Comparison of ENCODE assay signal across 8 mouse cellular contexts in genomic region chr9:44288076-44288958, GRCm38 (mm10). TPM values are rescaled to one million over a fixed set of nuclear protein-coding genes. Genes with fewer than 3 reads are reported as not detected.
DNase-seq lines count a peak whose midpoint lies in the region; ATAC-seq and TF ChIP-seq lines count a peak whose summit lies in the region.

Abcg4 (minus strand) TSS chr9:44288615.

- H3K9me3 ChIP-seq in heart, embryonic 14.5 days (ENCODE audit: control insufficient read depth, low read length) = no peaks in the 10 kb centered on the region

- H3K4me2 ChIP-seq in heart, embryonic 14.5 days (ENCODE audit: low read length) = peak within 1 kb of the TSS; percentile 97

- H3K4me1 ChIP-seq in cortical plate, adult 2 months (ENCODE audit: control insufficient read depth, insufficient read depth, low read length) = peaks cover 4% of the 10 kb centered on the region; the same call in 1 of the 2 replicates
- peaks cover 10 to 20% of the 10 kb centered on the region in 2 experiments for H3K4me1 ChIP-seq in heart, embryonic 14.5 days (ENCODE audit: control insufficient read depth in 2 of 2, insufficient read depth in 2 of 2, low read length in 2 of 2)
- peaks cover 15% of the 10 kb centered on the region for H3K4me1 ChIP-seq in spleen, adult 2 months (ENCODE audit: control insufficient read depth, insufficient read depth, insufficient read length)

- H3K36me3 ChIP-seq in heart, embryonic 14.5 days (ENCODE audit: control insufficient read depth, insufficient read depth, low read length) = peaks cover 29% of the 10 kb centered on the region
- H3K36me3 ChIP-seq in spleen, adult 2 months (ENCODE audit: control insufficient read depth, insufficient read depth, low read length) = peaks cover 5% of the 10 kb centered on the region; the same call in 1 of the 2 replicates

- peak within 1 kb of the TSS; percentile 73 for H3K9ac ChIP-seq in heart, embryonic 14.5 days (ENCODE audit: low read length)

- peak in 1 of 2 experiments; percentile 64 for DNase-seq in layer of hippocampus, postnatal 14 days (ENCODE audit: low spot score in 2 of 2)
- no peak for DNase-seq in spleen, adult 2 months (ENCODE audit: low read depth in 1 of 2, low spot score in 2 of 2)
- DNase-seq in urinary bladder, postnatal 4 days (ENCODE audit: low spot score in 2 of 2) = no peak

- peak within 1 kb of the TSS; percentile 87 for H3K4me3 ChIP-seq in cortical plate, adult 2 months (ENCODE audit: insufficient read depth, low read length)
- peak within 1 kb of the TSS; percentile 53 to 66 for H3K4me3 ChIP-seq in heart, embryonic 14.5 days (ENCODE audit: control insufficient read depth in 1 of 2, insufficient read depth in 1 of 2, low read depth in 1 of 2, low read length in 2 of 2)
- H3K4me3 ChIP-seq in spleen, adult 2 months (ENCODE audit: extremely low read depth, insufficient read depth, insufficient read length) = peak within 1 kb of the TSS; percentile 54

- H3K27ac ChIP-seq in cortical plate, adult 2 months (ENCODE audit: insufficient read depth, low read length) = peak within 1 kb of the TSS; percentile 13
- no peak within 1 kb of the TSS for H3K27ac ChIP-seq in heart, embryonic 14.5 days (replicated peaks in 1 of 2; ENCODE audit: control insufficient read depth in 1 of 2, insufficient read depth in 1 of 2, low read depth in 2 of 2, low read length in 2 of 2)
- peak within 1 kb of the TSS; percentile 47; the same call in 1 of the 2 replicates for H3K27ac ChIP-seq in spleen, adult 2 months (ENCODE audit: insufficient read depth, low read length)

- peaks cover 17% of the 10 kb centered on the region for H3K27me3 ChIP-seq in heart, embryonic 14.5 days (ENCODE audit: control insufficient read depth, insufficient read depth, low read length)
- peaks cover 23% of the 10 kb centered on the region for H3K27me3 ChIP-seq in spleen, adult 2 months (ENCODE audit: control insufficient read depth, insufficient read depth, low read length)

- no peak for TF ChIP-seq CTCF in cortical plate, adult 2 months (IDR thresholded peaks at IDR 0.05; ENCODE audit: extremely low read depth, insufficient read depth, low read length)
- TF ChIP-seq CTCF in spleen, adult 2 months (IDR thresholded peaks at IDR 0.05; ENCODE audit: extremely low read depth, insufficient read depth, insufficient read length, insufficient replicate concordance) = no peak

- peak; percentile 26; the same call in 1 of the 2 replicates for TF ChIP-seq POLR2A in cortical plate, adult 2 months (IDR thresholded peaks at IDR 0.05; ENCODE audit: extremely low read depth, insufficient read depth, low read length)
- no peak for TF ChIP-seq POLR2A in spleen, adult 2 months (IDR thresholded peaks at IDR 0.05; ENCODE audit: low read depth, low read length)

- ATAC-seq in CD4-positive, CD25-positive, alpha-beta regulatory T cell, adult 4 months = peak; percentile 26
- ATAC-seq in activated CD4-positive, CD25-positive, alpha-beta regulatory T cell, adult 4 months = peak; percentile 23
- ATAC-seq in heart, embryonic 14.5 days (ENCODE audit: insufficient number of reproducible peaks, insufficient read depth, low FRiP score, low read depth) = peak; percentile 45; the same call in 1 of the 2 replicates
- peak; percentile 78 for ATAC-seq in megakaryocyte progenitor cell, adult 5-6 weeks (replicated peaks; ENCODE audit: poor library complexity)

- 1% methylated on average over 38 of the region's 38 CpGs for WGBS in heart, embryonic 14.5 days
- WGBS in spleen, adult 2 months = 5% methylated on average over 38 of the region's 38 CpGs

RNA-seq across cellular contexts. Expression of gene Abcg4, which starts in this region (rescaled TPM):
- not detected for polyA plus RNA-seq in CD4-positive, CD25-positive, alpha-beta regulatory T cell, adult 4 months (2017; shearing (Covaris generic))
- polyA plus RNA-seq in activated CD4-positive, CD25-positive, alpha-beta regulatory T cell, adult 4 months (2017; shearing (Covaris generic)) = not detected
- polyA plus RNA-seq in cortical plate, adult 2 months (2012; rRNA removed) = 86.3 and 91.1 TPM in 2 replicates
- 1.3 and 2.7 TPM in 2 replicates for polyA plus RNA-seq in heart, embryonic 14.5 days (2014; fragmentation: Nextera tagmentation; extraction: Ambion mirVana)
- total RNA-seq in layer of hippocampus, postnatal 14 days (2021) = 10 to 100 TPM; 69.3 to 75.8 TPM
- 3.9 and 7.4 TPM in 2 replicates for total RNA-seq in megakaryocyte progenitor cell, adult 5-6 weeks (2015)
- 1.6 and 2.5 TPM in 2 replicates for total RNA-seq in megakaryocyte progenitor cell, adult 5-6 weeks (2017)
- 12.3 and 22.3 TPM in 2 replicates for polyA plus RNA-seq in spleen, adult 2 months (2012; rRNA removed)

Comparison
In these comparisons a context has a peak if more than half of its experiments do, and no peak if none do; other contexts are left out.
1. RNA of gene Abcg4 (total RNA-seq): 69.3 to 75.8 TPM in layer of hippocampus, postnatal 14 days; 1.6 to 7.4 TPM in megakaryocyte progenitor cell, adult 5-6 weeks; every median in the first group is over 4 times any median in the second.
2. Peak in ATAC-seq in CD4-positive, CD25-positive, alpha-beta regulatory T cell, adult 4 months; RNA of the gene not detected or under 1 TPM.
3. Peak in ATAC-seq in activated CD4-positive, CD25-positive, alpha-beta regulatory T cell, adult 4 months; RNA of the gene not detected or under 1 TPM.
4. ATAC-seq: peak in every context shown above with its lines; median percentile 78 in megakaryocyte progenitor cell, adult 5-6 weeks; 45 in heart, embryonic 14.5 days; 26 in CD4-positive, CD25-positive, alpha-beta regulatory T cell, adult 4 months; 23 in activated CD4-positive, CD25-positive, alpha-beta regulatory T cell, adult 4 months.
5. H3K27ac ChIP-seq: peak in cortical plate, adult 2 months (single experiment) and spleen, adult 2 months (single experiment); none in heart, embryonic 14.5 days (0 of 2).
6. Peak in every context shown above with its lines, with median percentiles within 50 percentile points of each other: H3K4me3 ChIP-seq.